Mouse (Mus musculus) forebrain, embryonic 14.5 days (tissue): Measurements from ENCODE around the gene Gm4297. TPM values are rescaled to one million over a fixed set of nuclear protein-coding genes. Genes with fewer than 3 reads are reported as not detected.
"Not testable (repeated sequence)": the region's sequence is repeated elsewhere in the genome, so short reads cannot be mapped to it uniquely, and the experiment has no call there.

Experiments
- ATAC-seq: fragments of 200-750 bp; cut with Nextera tagmentation; 2 replicates; pipeline ENCODE4 v1.8.0; 2017; ENCODE audit warnings: mild to moderate bottlenecking, moderate library complexity
- DNase-seq: peaks from one replicate; pipeline ENCODE4 v3.0.0-alpha.2; 2015; ENCODE audit warnings: low spot score
- H3K27ac ChIP-seq: fragments of 300-500 bp; sonication (generic); 2 replicates; pipeline ENCODE4 v1.5.1; 2014; ENCODE audit warnings: low read depth, mild to moderate bottlenecking, control low read depth, low read length, moderate library complexity
- H3K27me3 ChIP-seq: fragments of 300-500 bp; sonication (generic); replicated peaks from 2 replicates; pipeline ENCODE4 v1.6.1; 2014; ENCODE audit warnings: low read length, control low read depth, mixed read lengths; ENCODE audit not compliant: control insufficient read depth, insufficient read depth
- H3K36me3 ChIP-seq: fragments of 300-500 bp; sonication (generic); 2 replicates; pipeline ENCODE4 v1.6.1; 2014; ENCODE audit warnings: low read length, control low read depth; ENCODE audit not compliant: control insufficient read depth, insufficient read depth
- H3K4me1 ChIP-seq: fragments of 300-500 bp; sonication (generic); 2 replicates; pipeline ENCODE4 v1.6.1; 2014; ENCODE audit warnings: antibody characterized with exemption, low read length, control low read depth; ENCODE audit not compliant: control insufficient read depth, insufficient read depth
- H3K4me2 ChIP-seq: fragments of 300-500 bp; sonication (generic); 2 replicates; pipeline ENCODE4 v1.6.1; 2014; ENCODE audit warnings: mild to moderate bottlenecking, control low read depth, low read length
- H3K4me3 ChIP-seq: fragments of 300-500 bp; sonication (generic); 2 replicates; pipeline ENCODE4 v1.5.1; 2014; ENCODE audit warnings: low read depth, low read length, control low read depth
- H3K9ac ChIP-seq: fragments of 300-500 bp; sonication (generic); 2 replicates; pipeline ENCODE4 v1.6.1; 2014; ENCODE audit warnings: mild to moderate bottlenecking, low read length, control low read depth, moderate library complexity
- H3K9me3 ChIP-seq: fragments of 300-500 bp; sonication (generic); replicated peaks from 2 replicates; pipeline ENCODE4 v1.6.1; 2016; ENCODE audit warnings: low read length, control low read depth, mixed read lengths; ENCODE audit not compliant: control insufficient read depth
- WGBS: fragments of 180-500 bp; shearing (Covaris S2); extraction: QIAGEN DNeasy Blood & Tissue Kit; methylation state at CpG from one replicate; pipeline ENCODE4 v1.1.7; 2014; 5-methylcytosine and 5-hydroxymethylcytosine counted together
- microRNA-seq: library from miRNA; unstranded; fragments of <30 nt; microRNA quantifications from one replicate; pipeline ENCODE4, GENCODE M21; 2016
- polyA plus RNA-seq: library from polyadenylated mRNA; unstranded; fragments of >200 nt; fragmentation: Nextera tagmentation; extraction: Ambion mirVana; gene quantifications from 2 replicates; pipeline ENCODE4 v1.2.1, GENCODE M21; 2014

Gm4297 gene
- polyA plus RNA-seq: not detected in 2 replicates

DNA sequence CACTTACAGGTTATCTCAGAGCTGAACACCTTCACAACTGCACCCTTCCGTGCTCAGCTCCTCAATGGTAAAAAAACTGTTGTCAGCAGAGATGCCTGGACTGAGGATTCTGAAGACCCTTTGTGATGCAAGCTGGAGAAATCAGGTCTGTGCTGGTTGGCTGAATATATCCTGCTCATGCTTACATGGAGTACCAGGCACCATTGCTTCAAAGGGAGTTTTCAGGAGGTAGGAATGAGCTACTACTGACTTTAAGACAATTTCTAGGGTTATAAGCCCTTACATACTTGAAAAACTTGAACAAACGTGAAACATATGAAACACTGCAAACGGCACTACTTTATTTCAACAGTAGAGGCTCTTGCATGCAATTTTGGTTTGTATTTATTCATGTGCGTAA is at the start of gene Gm4297:
Gm4297 (minus strand) TSS at position 101 of the 400 bp plus-strand sequence.
- H3K36me3 ChIP-seq, H3K4me1 ChIP-seq, H3K4me2 ChIP-seq, H3K9ac ChIP-seq, ATAC-seq, DNase-seq, H3K4me3 ChIP-seq, H3K27me3 ChIP-seq, H3K9me3 ChIP-seq, H3K27ac ChIP-seq: not testable (repeated sequence)
- whole genome bisulfite sequencing: 68% methylated on average over 4 of the region's 4 CpGs

Small RNAs within 50 kb of the gene (microRNA-seq; reads per million reads assigned to microRNA genes)
- not detected for gene Gm27839
- not detected for gene Gm27910

Other genes starting within 250 kb of the Gm4297 start
- not detected in 2 replicates for gene Gm5934, start 74.1 kb downstream of the Gm4297 start, polyA plus RNA-seq
- not detected in 2 replicates for gene Gm5935, start 200.3 kb upstream of the Gm4297 start, polyA plus RNA-seq